Mouse (Mus musculus) myocyte (in vitro differentiated cells): ENCODE results near the gene Ntrk3.

Experiments
- CEBPB ChIP-seq: IDR thresholded peaks from 2 replicates; pipeline ENCODE4 v1.6.1; 2011; ENCODE audit warnings: mild to moderate bottlenecking, moderate library complexity; ENCODE audit not compliant: poor library complexity, insufficient read depth, severe bottlenecking
- E2F4 ChIP-seq: IDR thresholded peaks from one replicate; pipeline ENCODE4 v1.6.1; 2011; ENCODE audit warnings: mild to moderate bottlenecking, control low read depth, moderate library complexity; ENCODE audit not compliant: insufficient read depth
- MAX ChIP-seq: IDR thresholded peaks from one replicate; pipeline ENCODE4 v1.6.1; 2011; ENCODE audit warnings: low read depth, mild to moderate bottlenecking, control low read depth
- MYOD1 ChIP-seq, 3 experiments: IDR thresholded peaks; one replicate each; pipeline ENCODE4 v1.6.1; 2011; ENCODE audit warnings: control low read depth in 2 of 3, low read depth in 2 of 3, mild to moderate bottlenecking in 2 of 3, moderate library complexity in 1 of 3; ENCODE audit not compliant: insufficient read length in 2 of 3, control insufficient read depth in 1 of 3
- MYOG ChIP-seq, 3 experiments: IDR thresholded peaks; one replicate each; pipeline ENCODE4 v1.6.1; 2011; ENCODE audit warnings: control low read depth in 2 of 3, low read depth in 2 of 3, mild to moderate bottlenecking in 2 of 3; ENCODE audit not compliant: insufficient read length in 2 of 3, control insufficient read depth in 1 of 3, insufficient read depth in 1 of 3
- POLR2A ChIP-seq: IDR thresholded peaks from one replicate; pipeline ENCODE4 v1.6.1; 2011; ENCODE audit warnings: low read depth, mild to moderate bottlenecking, control low read depth, moderate library complexity; ENCODE audit not compliant: insufficient read length
- POLR2AphosphoS2 ChIP-seq: IDR thresholded peaks from one replicate; pipeline ENCODE4 v1.6.1; 2011; ENCODE audit warnings: low read depth, control low read depth; ENCODE audit not compliant: insufficient read length
- REST ChIP-seq: IDR thresholded peaks from one replicate; pipeline ENCODE4 v1.6.1; 2011; ENCODE audit warnings: mild to moderate bottlenecking, control low read depth, moderate library complexity; ENCODE audit not compliant: insufficient read depth, insufficient read length
- SRF ChIP-seq: IDR thresholded peaks from one replicate; pipeline ENCODE4 v1.6.1; 2011; ENCODE audit warnings: low read depth; ENCODE audit not compliant: control insufficient read depth, insufficient read length
- TCF12 ChIP-seq: IDR thresholded peaks from one replicate; pipeline ENCODE4 v1.6.1; 2011; ENCODE audit warnings: mild to moderate bottlenecking, control low read depth; ENCODE audit not compliant: poor library complexity, insufficient read depth, severe bottlenecking
- TCF3 ChIP-seq: IDR thresholded peaks from one replicate; pipeline ENCODE4 v1.6.1; 2011; ENCODE audit warnings: low read depth, control low read depth; ENCODE audit not compliant: insufficient read length
- USF1 ChIP-seq: IDR thresholded peaks from one replicate; pipeline ENCODE4 v1.6.1; 2011; ENCODE audit warnings: low read depth, mild to moderate bottlenecking, control low read depth, moderate library complexity

- TF ChIP-seq POLR2A (no peak), MAX (no peak), TCF3 (no peak), REST (no peak), USF1 (no peak), MYOG (IDR thresholded peaks at IDR 0.05; ENCODE audit: control insufficient read depth in 1 of 3, insufficient read depth in 1 of 3, insufficient read length in 2 of 3, low read depth in 2 of 3) (no peak), POLR2AphosphoS2 (no peak), E2F4 (no peak), MYOD1 (IDR thresholded peaks at IDR 0.05; ENCODE audit: control insufficient read depth in 1 of 3, insufficient read length in 2 of 3, low read depth in 2 of 3) (no peak), CEBPB (no peak), TCF12 (no peak), SRF (no peak)
These were observed 287.8 kb downstream of the Ntrk3 start for GRCm38 (mm10) chr7:78449909-78450592.
